Mouse (Mus musculus): ENCODE measurements around the gene Slc10a1. TPM values are rescaled to one million over a fixed set of nuclear protein-coding genes. Genes with fewer than 3 reads are reported as not detected.

Gene Slc10a1
- polyA plus RNA-seq, 1 experiment from 2014 or later, result 0.67 TPM

GRCm38 (mm10) chr12:80992540-80993122 lies 24.1 kb upstream of the Slc10a1 start:
- 0 out of 2 replicates have a peak, but pooled peaks cover 4% of the 10 kb centered on the region for H3K27me3 ChIP-seq (replicated peaks)
- no peak overlapping the region for H3K4me2 ChIP-seq
- H3K9ac ChIP-seq (replicated peaks), result no peak overlapping the region
- H3K4me3 ChIP-seq (replicated peaks), result no peak overlapping the region
- no peaks in the 10 kb centered on the region for H3K36me3 ChIP-seq
- WGBS, result 83% methylated on average over 8 of the region's 8 CpGs
- ATAC-seq (ENCODE audit: low FRiP score), result no peak
- H3K9me3 ChIP-seq (replicated peaks), result no peaks in the 10 kb centered on the region
- H3K27ac ChIP-seq (replicated peaks), result no peak overlapping the region
- H3K4me1 ChIP-seq, result no peaks in the 10 kb centered on the region

- 0 out of 2 replicates have a peak, but pooled peaks cover 4% of the 10 kb centered on the region for H3K27me3 ChIP-seq (replicated peaks)
- no peak overlapping the region for H3K4me2 ChIP-seq
- H3K4me1 ChIP-seq, result no peaks in the 10 kb centered on the region
- H3K4me3 ChIP-seq (replicated peaks), result no peak overlapping the region
- no peak overlapping the region for H3K9ac ChIP-seq (replicated peaks)
- no peaks in the 10 kb centered on the region for H3K9me3 ChIP-seq (replicated peaks)
- WGBS, result 81% methylated on average over 10 of the region's 10 CpGs
- no peaks in the 10 kb centered on the region for H3K36me3 ChIP-seq
- H3K27ac ChIP-seq (replicated peaks), result no peak overlapping the region
- ATAC-seq (ENCODE audit: low FRiP score), result no peak
Measured at GRCm38 (mm10) chr12:80991806-80992205, 23.3 kb upstream of the Slc10a1 start.

- H3K27me3 ChIP-seq (replicated peaks), result 0 out of 2 replicates have a peak, but pooled peaks cover 4% of the 10 kb centered on the region
- 34% methylated on average over 13 of the region's 13 CpGs for WGBS
Measured at GRCm38 (mm10) chr12:80990901-80991445, 22.5 kb upstream of the Slc10a1 start.

GRCm38 (mm10) chr12:80988286-80988685 lies 19.8 kb upstream of the Slc10a1 start:
- ATAC-seq (ENCODE audit: low FRiP score), result no peak
- Histone ChIP-seq H3K9me3 (replicated peaks) (no peaks in the 10 kb centered on the region), H3K27ac (replicated peaks) (no peak overlapping the region), H3K27me3 (replicated peaks) (0 out of 2 replicates have a peak, but pooled peaks cover 4% of the 10 kb centered on the region), H3K9ac (replicated peaks) (no peak overlapping the region), H3K4me3 (replicated peaks) (no peak overlapping the region), H3K4me2 (no peak overlapping the region), H3K4me1 (no peaks in the 10 kb centered on the region), H3K36me3 (no peaks in the 10 kb centered on the region)
- WGBS, result 81% methylated on average over 3 of the region's 3 CpGs

More at GRCm38 (mm10) chr12:80990901-80991445, 22.5 kb upstream of the Slc10a1 start:
- Histone ChIP-seq H3K9ac (replicated peaks) (no peak overlapping the region), H3K4me1 (no peaks in the 10 kb centered on the region), H3K4me2 (no peak overlapping the region), H3K27ac (replicated peaks) (no peak overlapping the region), H3K36me3 (no peaks in the 10 kb centered on the region), H3K9me3 (replicated peaks) (no peaks in the 10 kb centered on the region), H3K4me3 (replicated peaks) (no peak overlapping the region)
- ATAC-seq (ENCODE audit: low FRiP score), result no peak

- Histone ChIP-seq H3K4me1 (no peaks in the 10 kb centered on the region), H3K4me2 (no peak overlapping the region), H3K27ac (replicated peaks) (no peak overlapping the region), H3K4me3 (replicated peaks) (no peak overlapping the region), H3K9ac (replicated peaks) (no peak overlapping the region), H3K36me3 (no peaks in the 10 kb centered on the region), H3K27me3 (replicated peaks) (0 out of 2 replicates have a peak, but pooled peaks cover 4% of the 10 kb centered on the region), H3K9me3 (replicated peaks) (no peaks in the 10 kb centered on the region)
- ATAC-seq (ENCODE audit: low FRiP score), result no peak
- WGBS, result 83% methylated on average over 4 of the region's 4 CpGs
Measured at GRCm38 (mm10) chr12:80986628-80987027, 18.1 kb upstream of the Slc10a1 start.

GRCm38 (mm10) chr12:80983695-80984094 lies 15.2 kb upstream of the Slc10a1 start:
- 69% methylated on average over 9 of the region's 9 CpGs for WGBS

GRCm38 (mm10) chr12:80982326-80982725 lies 13.8 kb upstream of the Slc10a1 start:
- no peak overlapping the region for H3K27ac ChIP-seq (replicated peaks)
- H3K27me3 ChIP-seq (replicated peaks), result no peaks in the 10 kb centered on the region
- no peak for ATAC-seq (ENCODE audit: low FRiP score)
- H3K4me3 ChIP-seq (replicated peaks), result no peak overlapping the region
- H3K4me2 ChIP-seq, result no peak overlapping the region
- WGBS, result 1% methylated on average over 7 of the region's 7 CpGs
- H3K9ac ChIP-seq (replicated peaks), result no peak overlapping the region
- H3K4me1 ChIP-seq, result no peaks in the 10 kb centered on the region
- H3K9me3 ChIP-seq (replicated peaks), result no peaks in the 10 kb centered on the region
- no peaks in the 10 kb centered on the region for H3K36me3 ChIP-seq

More at GRCm38 (mm10) chr12:80983695-80984094, 15.2 kb upstream of the Slc10a1 start:
- Histone ChIP-seq H3K4me3 (replicated peaks) (no peak overlapping the region), H3K27me3 (replicated peaks) (no peaks in the 10 kb centered on the region), H3K9me3 (replicated peaks) (no peaks in the 10 kb centered on the region), H3K27ac (replicated peaks) (no peak overlapping the region), H3K36me3 (no peaks in the 10 kb centered on the region), H3K4me2 (no peak overlapping the region), H3K4me1 (no peaks in the 10 kb centered on the region), H3K9ac (replicated peaks) (no peak overlapping the region)
- ATAC-seq (ENCODE audit: low FRiP score), result no peak

- H3K4me3 ChIP-seq (replicated peaks), result no peak overlapping the region
- no peaks in the 10 kb centered on the region for H3K36me3 ChIP-seq
- no peaks in the 10 kb centered on the region for H3K9me3 ChIP-seq (replicated peaks)
- no peaks in the 10 kb centered on the region for H3K4me1 ChIP-seq
- H3K9ac ChIP-seq (replicated peaks), result no peak overlapping the region
- H3K27me3 ChIP-seq (replicated peaks), result no peaks in the 10 kb centered on the region
- WGBS, result 91% methylated on average over 11 of the region's 11 CpGs
- H3K4me2 ChIP-seq, result no peak overlapping the region
- H3K27ac ChIP-seq (replicated peaks), result no peak overlapping the region
- ATAC-seq (ENCODE audit: low FRiP score), result no peak
Measured at GRCm38 (mm10) chr12:80975939-80976671, 7.6 kb upstream of the Slc10a1 start.

GRCm38 (mm10) chr12:80971756-80972155 lies 3.3 kb upstream of the Slc10a1 start:
- no peak overlapping the region for H3K9ac ChIP-seq (replicated peaks)
- no peak for ATAC-seq (ENCODE audit: low FRiP score)
- no peaks in the 10 kb centered on the region for H3K9me3 ChIP-seq (replicated peaks)
- no peak overlapping the region for H3K27ac ChIP-seq (replicated peaks)
- no peaks in the 10 kb centered on the region for H3K27me3 ChIP-seq (replicated peaks)
- no peak overlapping the region for H3K4me3 ChIP-seq (replicated peaks)
- no peak overlapping the region for H3K4me2 ChIP-seq
- no peaks in the 10 kb centered on the region for H3K4me1 ChIP-seq
- WGBS, result 26% methylated on average over 3 of the region's 3 CpGs
- no peaks in the 10 kb centered on the region for H3K36me3 ChIP-seq

GRCm38 (mm10) chr12:80970181-80970705 lies 1.7 kb upstream of the Slc10a1 start:
- ATAC-seq (ENCODE audit: low FRiP score), result no peak
- Histone ChIP-seq H3K9me3 (replicated peaks) (no peaks in the 10 kb centered on the region), H3K4me2 (no peak overlapping the region), H3K4me1 (no peaks in the 10 kb centered on the region), H3K27me3 (replicated peaks) (no peaks in the 10 kb centered on the region), H3K36me3 (no peaks in the 10 kb centered on the region), H3K27ac (replicated peaks) (no peak overlapping the region), H3K9ac (replicated peaks) (no peak overlapping the region), H3K4me3 (replicated peaks) (no peak overlapping the region)
- WGBS, result 79% methylated on average over 8 of the region's 8 CpGs

- Histone ChIP-seq H3K4me3 (replicated peaks) (no peak overlapping the region), H3K36me3 (no peaks in the 10 kb centered on the region), H3K4me1 (no peaks in the 10 kb centered on the region), H3K9me3 (replicated peaks) (no peaks in the 10 kb centered on the region), H3K9ac (replicated peaks) (no peak overlapping the region), H3K27me3 (replicated peaks) (no peaks in the 10 kb centered on the region), H3K27ac (replicated peaks) (no peak overlapping the region), H3K4me2 (no peak overlapping the region)
- WGBS, result 89% methylated on average over 9 of the region's 9 CpGs
- no peak for ATAC-seq (ENCODE audit: low FRiP score)
Measured at GRCm38 (mm10) chr12:80967918-80968317, 587 bp downstream of the Slc10a1 start.

All from neural tube, embryonic 15.5 days (tissue).